Mouse (Mus musculus): ENCODE data around the gene Ucp3.

DNA sequence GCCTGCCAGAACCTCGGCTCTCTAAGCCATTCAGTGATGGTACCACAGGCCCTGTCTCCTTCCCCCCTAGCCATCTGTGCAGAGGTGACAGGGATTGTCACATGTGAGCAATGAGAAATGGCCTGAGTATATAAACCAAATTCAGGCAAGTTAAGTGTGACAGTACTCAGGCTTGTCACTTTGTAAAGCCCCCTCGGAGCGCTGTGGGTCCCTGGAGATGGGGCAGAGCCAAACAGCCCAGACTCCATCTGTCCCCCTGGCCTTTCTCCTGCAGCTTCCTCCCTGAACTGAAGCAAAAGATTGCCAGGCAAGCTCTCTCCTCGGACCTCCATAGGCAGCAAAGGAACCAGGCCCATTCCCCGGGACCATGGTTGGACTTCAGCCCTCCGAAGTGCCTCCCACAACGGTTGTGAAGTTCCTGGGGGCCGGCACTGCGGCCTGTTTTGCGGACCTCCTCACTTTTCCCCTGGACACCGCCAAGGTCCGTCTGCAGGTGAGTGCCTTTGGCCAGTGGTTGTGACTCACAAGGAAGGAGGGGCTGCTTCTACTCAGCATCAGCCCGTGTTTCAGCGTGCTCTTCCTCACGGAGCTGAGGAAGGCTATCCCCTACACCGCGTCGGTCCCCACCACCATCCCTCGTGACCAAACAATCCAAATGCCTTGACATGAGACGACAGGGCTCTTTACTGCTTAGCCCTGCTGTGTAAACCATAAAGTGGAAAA is 6.5 kb downstream of the Ucp3 start:
- no peak for TF ChIP-seq GATA1 (IDR thresholded peaks at IDR 0.05; ENCODE audit: borderline replicate concordance, low read length)
- TF ChIP-seq FLI1 (IDR thresholded peaks at IDR 0.05; ENCODE audit: low read length) = no peak
